Mouse (Mus musculus) thymus, adult 2 months (tissue): ENCODE results near the gene Gfap.

Source experiments
- CTCF ChIP-seq: fragments of 200-500 bp; IDR thresholded peaks from 2 replicates; pipeline ENCODE4 v1.5.1; 2012; ENCODE audit warnings: mild to moderate bottlenecking, control low read depth, low read length, moderate library complexity, borderline replicate concordance; ENCODE audit not compliant: control insufficient read depth, poor library complexity, insufficient read depth; ENCODE audit errors: extremely low read depth
- POLR2A ChIP-seq: fragments of 200-500 bp; IDR thresholded peaks from 2 replicates; pipeline ENCODE4 v1.6.1; 2012; ENCODE audit warnings: mild to moderate bottlenecking, low read length, control low read depth, moderate library complexity; ENCODE audit not compliant: control insufficient read depth, poor library complexity, insufficient read depth; ENCODE audit errors: extremely low read depth

GRCm38 (mm10) chr11:102918077-102918476, 17.4 kb upstream of the Gfap start:
- TF ChIP-seq POLR2A (no peak), CTCF (no peak)
